Mouse (Mus musculus) liver, postnatal 0 days (tissue): Measurements from ENCODE around the gene Rasgef1c. TPM values are rescaled to one million over a fixed set of nuclear protein-coding genes. Genes with fewer than 3 reads are reported as not detected.

Experiments used
- ATAC-seq: fragments of 200-750 bp; cut with Nextera tagmentation; 2 replicates; pipeline ENCODE4 v1.8.0; 2017; ENCODE audit warnings: mild to moderate bottlenecking, moderate library complexity
- DNase-seq: peaks from one replicate; pipeline ENCODE4 v3.0.0-alpha.2; 2016
- H3K27ac ChIP-seq: fragments of 300-500 bp; sonication (generic); 2 replicates; pipeline ENCODE4 v1.5.1; 2014; ENCODE audit warnings: antibody characterized with exemption, moderate library complexity, mild to moderate bottlenecking, low read depth
- H3K27me3 ChIP-seq: fragments of 300-500 bp; sonication (generic); 2 replicates; pipeline ENCODE4 v1.6.1; 2014; ENCODE audit warnings: low read length, control low read depth, mixed read lengths; ENCODE audit not compliant: insufficient read depth
- H3K36me3 ChIP-seq: fragments of 300-500 bp; sonication (generic); replicated peaks from 2 replicates; pipeline ENCODE4 v1.6.1; 2014; ENCODE audit warnings: mild to moderate bottlenecking, control low read depth, low read length, moderate library complexity, mixed read lengths; ENCODE audit not compliant: insufficient read depth
- H3K4me1 ChIP-seq: fragments of 300-500 bp; sonication (generic); 2 replicates; pipeline ENCODE4 v1.6.1; 2014; ENCODE audit warnings: antibody characterized with exemption, mild to moderate bottlenecking, control low read depth; ENCODE audit not compliant: insufficient read depth
- H3K4me2 ChIP-seq: fragments of 300-500 bp; sonication (generic); 2 replicates; pipeline ENCODE4 v1.6.1; 2014; ENCODE audit warnings: low read depth, mild to moderate bottlenecking, low read length, moderate library complexity, mixed read lengths
- H3K4me3 ChIP-seq: fragments of 300-500 bp; sonication (generic); 2 replicates; pipeline ENCODE4 v1.5.1; 2014; ENCODE audit warnings: low read depth, low read length
- H3K9ac ChIP-seq: fragments of 300-500 bp; sonication (generic); replicated peaks from 2 replicates; pipeline ENCODE4 v1.6.1; 2014; ENCODE audit warnings: mild to moderate bottlenecking, moderate library complexity
- H3K9me3 ChIP-seq: fragments of 300-500 bp; sonication (generic); 2 replicates; pipeline ENCODE4 v1.6.1; 2016; ENCODE audit warnings: mild to moderate bottlenecking, control low read depth, low read length, mixed read lengths
- CTCF ChIP-seq: sonication (generic); IDR thresholded peaks from 2 replicates; pipeline ENCODE4 v1.5.1; 2016; ENCODE audit warnings: antibody characterized with exemption, low read depth
- EP300 ChIP-seq: IDR thresholded peaks from 2 replicates; pipeline ENCODE4 v1.6.1; 2016; ENCODE audit warnings: antibody characterized with exemption, low read depth, mild to moderate bottlenecking
- WGBS: fragments of 180-500 bp; shearing (Covaris S2); extraction: QIAGEN DNeasy Blood & Tissue Kit; methylation state at CpG from one replicate; pipeline ENCODE4 v1.1.7; 2014; ENCODE audit not compliant: insufficient replicate concordance; 5-methylcytosine and 5-hydroxymethylcytosine counted together
- microRNA-seq: library from miRNA; unstranded; fragments of <30 nt; microRNA quantifications from one replicate; pipeline ENCODE4, GENCODE M21; 2016
- polyA plus RNA-seq: library from polyadenylated mRNA; unstranded; fragments of >200 nt; fragmentation: Nextera tagmentation; extraction: Ambion mirVana; gene quantifications from 2 replicates; pipeline ENCODE4 v1.2.1, GENCODE M21; 2015

Gene Rasgef1c
- polyA plus RNA-seq, 1 experiment from 2014 or later, result not detected

DNA sequence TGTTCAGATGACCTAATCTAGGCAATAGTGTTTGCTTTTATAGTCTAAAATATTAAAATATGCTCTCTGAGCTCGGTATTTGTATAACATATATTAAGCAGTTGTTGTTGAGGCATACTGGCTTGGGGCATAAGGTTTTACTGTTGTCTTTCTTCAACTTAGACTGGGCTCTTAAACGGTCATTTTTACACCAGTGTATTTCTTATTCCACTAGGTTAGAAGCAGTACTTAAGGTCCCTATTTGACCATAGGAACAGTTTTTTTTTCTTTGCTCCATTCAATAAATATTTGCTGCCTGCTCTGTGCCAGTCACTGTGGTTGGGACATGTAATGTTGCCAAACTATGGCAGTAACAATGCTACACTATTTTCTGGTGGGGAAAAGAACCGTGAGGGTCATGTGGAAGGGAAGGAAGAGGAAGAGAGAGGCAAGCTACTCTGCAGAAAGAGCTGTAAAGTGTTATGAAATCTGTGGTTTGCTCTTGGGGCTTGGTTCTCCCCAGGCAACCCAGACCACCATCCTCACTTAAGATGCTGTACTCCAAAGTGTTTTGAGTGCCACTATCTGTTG lies 125.0 kb downstream of the Rasgef1c start:
- Histone ChIP-seq H3K4me1 (peaks cover 27% of the 10 kb centered on the region), H3K9me3 (no peaks in the 10 kb centered on the region), H3K4me2 (peak overlapping the region; percentile 98), H3K36me3 (no peaks in the 10 kb centered on the region), H3K27me3 (no peaks in the 10 kb centered on the region), H3K27ac (peak overlapping the region; percentile 93), H3K9ac (peak overlapping the region; percentile 97), H3K4me3 (peak overlapping the region; percentile 92)
- DNase-seq (no peak), ATAC-seq (no peak)
- TF ChIP-seq CTCF (no peak), EP300 (no peak; the same call in 1 of the 2 replicates)
- 18% methylated on average over 3 of the region's 3 CpGs for WGBS

DNA sequence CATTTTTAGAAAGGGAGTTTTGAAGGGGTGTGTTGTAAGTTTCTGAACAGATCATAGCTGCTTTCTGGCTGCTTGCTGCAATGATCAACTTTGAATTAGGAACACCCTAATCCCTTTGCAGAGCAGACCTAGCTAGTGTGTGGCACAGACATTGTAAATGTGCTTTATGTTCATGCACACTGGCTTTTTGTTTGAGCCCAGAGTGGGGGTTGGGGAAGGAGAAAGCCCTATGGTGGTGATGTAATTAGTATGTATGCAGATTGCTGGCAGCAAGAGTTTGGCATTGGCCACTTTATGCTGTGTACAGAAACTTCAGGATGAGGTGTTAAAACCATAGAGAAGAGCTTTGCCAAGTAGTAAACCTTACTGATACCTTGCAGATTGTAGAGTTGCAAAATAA lies 126.8 kb downstream of the Rasgef1c start:
- H3K4me3 ChIP-seq, result no peak overlapping the region
- no peak for ATAC-seq
- no peak overlapping the region for H3K27ac ChIP-seq

More for the DNA sequence above, 126.8 kb downstream of the Rasgef1c start:
- Histone ChIP-seq H3K9ac (no peak overlapping the region), H3K36me3 (no peaks in the 10 kb centered on the region), H3K4me2 (no peak overlapping the region), H3K27me3 (no peaks in the 10 kb centered on the region), H3K4me1 (peaks cover 41% of the 10 kb centered on the region), H3K9me3 (no peaks in the 10 kb centered on the region)
- DNase-seq, result no peak
- TF ChIP-seq CTCF (no peak), EP300 (no peak)

Small RNAs within 50 kb of the gene (microRNA-seq; reads per million reads assigned to microRNA genes)
- gene Gm23492, result not detected

Other genes starting within 250 kb of the Rasgef1c start
- gene Scgb3a1, start 238.2 kb upstream of the Rasgef1c start, polyA plus RNA-seq, result 0.25 and 0.33 TPM in 2 replicates
- gene Cnot6, start 189.1 kb upstream of the Rasgef1c start, polyA plus RNA-seq, result 16.9 and 18.1 TPM in 2 replicates
- gene Gfpt2, start 107.7 kb upstream of the Rasgef1c start, polyA plus RNA-seq, result 0.65 and 0.81 TPM in 2 replicates
- 20.9 and 22.3 TPM in 2 replicates for gene Mapk9, start 55.1 kb upstream of the Rasgef1c start, polyA plus RNA-seq
- 75.0 and 82.0 TPM in 2 replicates for gene Rnf130, start 123.5 kb downstream of the Rasgef1c start, polyA plus RNA-seq
- 8.9 and 9.1 TPM in 2 replicates for gene Tbc1d9b, start 229.6 kb downstream of the Rasgef1c start, polyA plus RNA-seq